Mouse (Mus musculus) myocyte (in vitro differentiated cells): ENCODE data around the gene Polr1d.

ENCODE experiments used
- CEBPB ChIP-seq: IDR thresholded peaks from 2 replicates; pipeline ENCODE4 v1.6.1; 2011; ENCODE audit warnings: mild to moderate bottlenecking, moderate library complexity; ENCODE audit not compliant: poor library complexity, insufficient read depth, severe bottlenecking
- E2F4 ChIP-seq: IDR thresholded peaks from one replicate; pipeline ENCODE4 v1.6.1; 2011; ENCODE audit warnings: mild to moderate bottlenecking, control low read depth, moderate library complexity; ENCODE audit not compliant: insufficient read depth
- MAX ChIP-seq: IDR thresholded peaks from one replicate; pipeline ENCODE4 v1.6.1; 2011; ENCODE audit warnings: low read depth, mild to moderate bottlenecking, control low read depth
- MYOD1 ChIP-seq, 3 experiments: IDR thresholded peaks; one replicate each; pipeline ENCODE4 v1.6.1; 2011; ENCODE audit warnings: control low read depth in 2 of 3, low read depth in 2 of 3, mild to moderate bottlenecking in 2 of 3, moderate library complexity in 1 of 3; ENCODE audit not compliant: insufficient read length in 2 of 3, control insufficient read depth in 1 of 3
- MYOG ChIP-seq, 3 experiments: IDR thresholded peaks; one replicate each; pipeline ENCODE4 v1.6.1; 2011; ENCODE audit warnings: control low read depth in 2 of 3, low read depth in 2 of 3, mild to moderate bottlenecking in 2 of 3; ENCODE audit not compliant: insufficient read length in 2 of 3, control insufficient read depth in 1 of 3, insufficient read depth in 1 of 3
- POLR2A ChIP-seq: IDR thresholded peaks from one replicate; pipeline ENCODE4 v1.6.1; 2011; ENCODE audit warnings: low read depth, mild to moderate bottlenecking, control low read depth, moderate library complexity; ENCODE audit not compliant: insufficient read length
- POLR2AphosphoS2 ChIP-seq: IDR thresholded peaks from one replicate; pipeline ENCODE4 v1.6.1; 2011; ENCODE audit warnings: low read depth, control low read depth; ENCODE audit not compliant: insufficient read length
- REST ChIP-seq: IDR thresholded peaks from one replicate; pipeline ENCODE4 v1.6.1; 2011; ENCODE audit warnings: mild to moderate bottlenecking, control low read depth, moderate library complexity; ENCODE audit not compliant: insufficient read depth, insufficient read length
- SRF ChIP-seq: IDR thresholded peaks from one replicate; pipeline ENCODE4 v1.6.1; 2011; ENCODE audit warnings: low read depth; ENCODE audit not compliant: control insufficient read depth, insufficient read length
- TCF12 ChIP-seq: IDR thresholded peaks from one replicate; pipeline ENCODE4 v1.6.1; 2011; ENCODE audit warnings: mild to moderate bottlenecking, control low read depth; ENCODE audit not compliant: poor library complexity, insufficient read depth, severe bottlenecking
- TCF3 ChIP-seq: IDR thresholded peaks from one replicate; pipeline ENCODE4 v1.6.1; 2011; ENCODE audit warnings: low read depth, control low read depth; ENCODE audit not compliant: insufficient read length
- USF1 ChIP-seq: IDR thresholded peaks from one replicate; pipeline ENCODE4 v1.6.1; 2011; ENCODE audit warnings: low read depth, mild to moderate bottlenecking, control low read depth, moderate library complexity

- TF ChIP-seq MYOD1 (IDR thresholded peaks at IDR 0.05; ENCODE audit: control insufficient read depth in 1 of 3, insufficient read length in 2 of 3, low read depth in 2 of 3) (no peak), POLR2AphosphoS2 (no peak), POLR2A (no peak), MYOG (IDR thresholded peaks at IDR 0.05; ENCODE audit: control insufficient read depth in 1 of 3, insufficient read depth in 1 of 3, insufficient read length in 2 of 3, low read depth in 2 of 3) (no peak), TCF12 (no peak), SRF (no peak), MAX (no peak), CEBPB (no peak), USF1 (no peak), E2F4 (no peak), REST (no peak), TCF3 (no peak)
Observed at GRCm38 (mm10) chr5:147159320-147159719, 82.5 kb downstream of the Polr1d start.
